Mouse (Mus musculus) adrenal gland, postnatal 4 days (tissue): ENCODE data around the gene Dagla. TPM values are rescaled to one million over a fixed set of nuclear protein-coding genes. Genes with fewer than 3 reads are reported as not detected.

Experiments used
- DNase-seq, 2 experiments: peaks; one replicate each; pipeline ENCODE4 v3.0.0; 2021 to 2022; ENCODE audit warnings: low spot score in 2 of 2, mixed read lengths in 2 of 2
- total RNA-seq, 2 experiments: library from RNA; stranded (reverse); gene quantifications; 2 replicates each; pipeline ENCODE4 v1.2.3; 2021

Dagla gene
- total RNA-seq, 2 experiments from 2014 or later: 5.2 to 6.4 TPM

GRCm38 (mm10) chr19:10239975-10240653, 64.6 kb downstream of the Dagla start:
- DNase-seq: no peak

- DNase-seq: no peak
These were observed 65.3 kb downstream of the Dagla start for GRCm38 (mm10) chr19:10239419-10239818.

- no peak for DNase-seq
These were observed 66.2 kb downstream of the Dagla start for GRCm38 (mm10) chr19:10238477-10238876.

GRCm38 (mm10) chr19:10235784-10236565, 68.7 kb downstream of the Dagla start:
- DNase-seq: no peak

GRCm38 (mm10) chr19:10232327-10233017, 72.2 kb downstream of the Dagla start:
- DNase-seq: no peak

GRCm38 (mm10) chr19:10231871-10232270, 72.8 kb downstream of the Dagla start:
- no peak for DNase-seq

DNA sequence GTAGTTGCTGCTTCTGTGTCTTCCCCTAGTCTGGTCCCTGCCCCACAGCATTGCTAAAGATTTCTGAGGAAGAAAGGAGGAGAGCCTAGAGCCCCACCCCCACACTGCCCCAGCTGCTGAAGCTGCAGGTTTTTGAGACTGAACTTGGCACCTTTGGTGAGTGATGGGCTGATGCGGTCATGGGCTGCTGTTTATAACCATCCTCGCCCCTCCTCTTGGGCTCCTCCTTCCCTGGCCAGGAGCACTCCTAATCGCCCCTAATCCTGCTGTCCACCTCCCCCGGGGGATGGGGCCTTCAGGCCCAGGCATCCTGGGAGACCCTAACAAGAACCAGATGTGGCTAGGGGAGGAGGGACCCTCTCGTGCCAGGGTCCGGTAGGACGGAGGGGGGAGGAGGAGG, 73.7 kb downstream of the Dagla start:
- DNase-seq: no peak

GRCm38 (mm10) chr19:10225767-10226166, 78.9 kb downstream of the Dagla start:
- DNase-seq: no peak

DNA sequence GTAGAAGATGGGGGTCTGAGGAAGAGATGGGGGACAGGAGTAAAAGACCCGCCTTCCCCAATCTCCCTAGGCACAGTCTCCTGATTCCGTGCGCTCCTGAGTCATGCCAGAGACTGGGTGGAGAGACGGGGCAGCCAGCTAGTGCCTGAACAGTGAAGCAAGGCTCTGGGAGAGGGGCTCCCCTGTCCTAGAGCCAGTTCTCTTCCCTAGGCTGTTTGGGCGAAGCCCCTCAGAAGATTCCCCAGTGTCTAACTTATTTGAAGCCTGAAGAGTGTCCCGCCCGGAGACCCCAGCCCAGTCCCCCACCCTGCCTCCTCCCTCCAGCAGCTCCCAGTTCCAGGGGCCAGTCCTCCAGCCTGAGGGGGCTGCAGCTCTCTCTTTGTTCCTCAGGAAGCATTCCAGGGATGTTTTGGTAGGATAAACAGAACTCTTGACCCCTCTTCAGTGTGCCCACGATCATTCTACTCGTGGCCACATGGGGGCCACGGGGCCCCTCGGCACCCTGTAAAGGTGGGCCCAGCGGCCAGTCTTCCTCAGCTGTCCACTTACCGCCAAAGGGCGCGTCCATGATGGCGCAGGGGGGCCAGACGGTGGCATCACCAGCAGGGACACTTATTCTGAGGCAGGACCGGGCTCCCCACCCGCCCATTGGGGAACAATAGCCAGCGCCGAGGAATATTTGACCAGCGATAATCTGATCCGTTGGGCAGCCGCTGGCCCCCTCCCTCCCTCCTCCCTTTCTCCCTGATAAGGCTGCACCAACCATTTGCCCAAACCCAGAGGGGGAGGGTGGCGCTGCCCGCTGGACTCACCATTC, 79.8 kb downstream of the Dagla start:
- DNase-seq: no peak

DNA sequence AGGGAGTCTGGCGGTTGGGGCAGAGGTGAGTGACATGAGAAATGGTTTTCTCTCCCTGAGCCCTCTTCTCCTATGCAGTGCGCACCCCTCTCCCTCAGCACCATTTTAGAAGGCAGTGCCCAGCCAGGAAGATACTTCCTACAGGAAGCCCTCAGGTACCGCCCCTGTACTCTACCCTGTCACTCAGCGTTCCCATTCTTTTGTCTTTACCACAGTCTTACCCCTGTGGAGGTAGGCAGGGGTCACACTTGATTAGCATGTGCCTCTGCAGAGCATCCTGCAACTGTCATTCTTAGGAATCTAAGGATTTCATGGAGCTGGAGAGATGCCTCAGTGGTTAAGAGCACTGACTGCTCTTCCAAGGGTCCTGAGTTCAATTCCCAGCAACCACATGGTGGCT, 81.1 kb downstream of the Dagla start:
- no peak for DNase-seq

- DNase-seq: no peak
These were observed 82.0 kb downstream of the Dagla start for GRCm38 (mm10) chr19:10222656-10223055.

DNA sequence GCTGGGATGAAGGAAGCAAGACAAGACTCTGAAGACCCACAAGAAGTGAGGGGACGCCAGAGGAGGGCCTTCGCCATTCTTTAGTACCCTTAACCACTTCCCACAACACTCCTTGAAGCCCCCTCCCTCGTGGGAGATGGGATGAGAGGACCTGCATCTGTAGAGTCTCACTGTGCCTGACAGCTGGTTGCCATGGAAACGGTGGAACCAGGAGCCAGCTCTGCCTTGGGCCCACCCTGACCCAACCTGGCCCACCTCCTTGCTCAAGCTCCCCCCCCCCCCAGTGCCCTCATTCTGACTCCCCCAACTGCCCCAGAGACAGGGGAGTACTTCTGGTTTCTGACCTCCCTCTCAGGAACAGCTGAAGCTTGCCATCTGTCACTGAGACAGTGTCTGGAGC, 83.1 kb downstream of the Dagla start:
- no peak for DNase-seq

- no peak for DNase-seq
These were observed 85.1 kb downstream of the Dagla start for GRCm38 (mm10) chr19:10219593-10219992.

DNA sequence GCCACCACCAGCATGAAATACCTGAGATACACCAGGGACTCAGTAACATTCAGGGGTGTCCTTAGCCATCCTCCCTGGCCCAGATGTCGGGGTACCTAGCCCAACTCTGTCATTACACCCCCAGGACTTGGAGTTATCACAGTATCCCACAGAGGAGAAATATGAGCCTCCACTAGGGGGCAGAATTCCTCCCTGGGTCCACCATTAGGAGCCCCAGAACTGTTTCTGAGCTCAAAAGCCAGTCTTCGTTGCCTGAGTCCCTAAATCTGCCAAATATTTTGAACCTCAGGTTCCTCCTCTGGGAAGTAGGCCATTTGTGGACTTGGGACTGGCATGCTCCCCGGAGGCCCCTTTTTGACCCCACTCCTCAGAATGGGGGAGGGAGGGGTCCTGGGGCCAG, 85.6 kb downstream of the Dagla start:
- no peak for DNase-seq

DNA sequence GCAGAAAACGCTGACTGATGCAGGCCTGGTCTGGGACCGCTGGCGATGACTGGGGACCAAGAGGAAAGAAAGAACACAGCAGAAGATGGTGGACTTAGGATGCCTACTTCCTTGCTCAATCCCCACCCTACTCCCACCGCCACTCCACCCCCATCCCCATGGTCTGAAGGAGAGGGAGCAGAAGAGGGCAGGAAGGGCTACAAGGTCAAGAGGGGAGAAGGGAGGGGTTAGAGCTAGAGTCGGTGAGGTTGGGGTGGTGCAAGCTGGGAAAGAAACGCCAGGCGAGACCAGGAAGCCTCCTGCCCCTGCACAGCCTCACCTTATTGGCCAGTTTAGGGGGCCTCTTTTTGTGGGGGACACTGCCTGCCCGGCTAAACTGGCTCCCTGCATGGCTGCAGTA, 88.6 kb downstream of the Dagla start:
- DNase-seq: no peak

- DNase-seq: no peak
These were observed 90.7 kb downstream of the Dagla start for GRCm38 (mm10) chr19:10213796-10214471.

- no peak for DNase-seq
These were observed 93.8 kb downstream of the Dagla start for GRCm38 (mm10) chr19:10210885-10211284.

GRCm38 (mm10) chr19:10208851-10209250, 95.8 kb downstream of the Dagla start:
- DNase-seq: no peak

- DNase-seq: no peak
These were observed 99.6 kb downstream of the Dagla start for GRCm38 (mm10) chr19:10205051-10205450.

- no peak for DNase-seq
These were observed 100.1 kb downstream of the Dagla start for GRCm38 (mm10) chr19:10204616-10205001.
